Comparison of ENCODE assay signal across 22 mouse cellular contexts in the genomic region with DNA sequence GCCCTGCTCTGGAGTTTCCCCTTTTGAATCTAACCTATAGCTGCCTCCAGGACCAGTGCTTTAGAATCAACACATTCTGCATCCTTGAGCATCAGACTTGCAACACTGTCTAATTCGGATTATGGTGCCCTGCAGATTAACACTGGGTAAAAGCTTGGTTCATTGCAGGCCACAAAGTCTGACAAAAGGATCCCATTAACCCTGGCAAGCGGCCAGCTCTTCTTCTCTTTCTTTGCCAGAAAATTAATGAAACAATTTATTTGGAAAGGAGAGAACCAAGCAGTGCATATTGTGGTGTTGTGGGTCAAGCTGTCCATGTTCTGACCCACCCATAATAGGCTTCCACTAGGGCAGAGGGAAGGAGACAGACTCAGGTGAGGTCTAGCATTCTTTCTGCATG. TPM values are rescaled to one million over a fixed set of nuclear protein-coding genes. Genes with fewer than 3 reads are reported as not detected.
DNase-seq lines count a peak whose midpoint lies in the region; ATAC-seq and TF ChIP-seq lines count a peak whose summit lies in the region.
"Had no signal": no experiment of that assay in that cellular context is flagged by ENCODE, and none has a peak within 500 bp of the region (broad histone marks: within the 10 kb centered on the region; RNA-seq: fewer than 3 reads in every experiment).

No protein-coding gene starts in this region.

- DNase-seq in heart, adult 11 months = peak; percentile 50
- no peak for DNase-seq in heart, postnatal 14 days
- DNase-seq in midbrain, postnatal 0 days (ENCODE audit: low spot score) = peak; percentile 64
- no peak for DNase-seq in midbrain, embryonic 14.5 days
- peak; percentile 73 to 80 for DNase-seq in cerebellum, adult 2 months
- DNase-seq in cerebellum, postnatal 36 days = peak; percentile 68 to 77
- DNase-seq in urinary bladder, postnatal 25 days (ENCODE audit: low spot score) = no peak
- DNase-seq: adrenal gland, postnatal 10 days; gastrocnemius, postnatal 25 days; kidney, adult 18-20 months; lung, adult 2 months; thymus, postnatal 36 days had no signal

- intact Hi-C loops in heart, postnatal 14 days (cut with DNase I) = no loop called here

- no peak overlapping the region for H3K27ac ChIP-seq in midbrain, postnatal 0 days (ENCODE audit: low read depth, low read length)
- H3K27ac ChIP-seq in midbrain, embryonic 14.5 days (replicated peaks; ENCODE audit: low read depth, low read length) = no peak overlapping the region
- H3K27ac ChIP-seq in cerebellum, adult 2 months (ENCODE audit: insufficient read depth, low read length) = peak overlapping the region; percentile 52
- H3K27ac ChIP-seq in liver, embryonic 12.5 days = no peak overlapping the region
- H3K27ac ChIP-seq: embryonic facial prominence, embryonic 12.5 days; hindbrain, embryonic 10.5 days; kidney, postnatal 0 days; left cerebral cortex, adult 2 months; limb, embryonic 10.5 days; macrophage; midbrain, embryonic 13.5 days had no signal

- TF ChIP-seq CTCF in midbrain, postnatal 0 days (IDR thresholded peaks at IDR 0.05) = no peak
- TF ChIP-seq CTCF in cerebellum, adult 2 months (IDR thresholded peaks at IDR 0.05; ENCODE audit: borderline replicate concordance, insufficient read depth, low read depth, low read length) = no peak

- 0 out of 2 replicates have a peak, but pooled peaks cover 2% of the 10 kb centered on the region for H3K4me1 ChIP-seq in midbrain, postnatal 0 days (ENCODE audit: insufficient read depth, low read length)
- no peaks in the 10 kb centered on the region for H3K4me1 ChIP-seq in midbrain, embryonic 14.5 days (ENCODE audit: control insufficient read depth, insufficient read depth, low read length)
- H3K4me1 ChIP-seq in cerebellum, adult 2 months (ENCODE audit: control insufficient read depth, insufficient read depth, low read length) = peaks cover 31% of the 10 kb centered on the region
- H3K4me1 ChIP-seq in liver, embryonic 12.5 days = no peaks in the 10 kb centered on the region
- H3K4me1 ChIP-seq: embryonic facial prominence, embryonic 12.5 days; limb, embryonic 10.5 days had no signal

- H3K4me3 ChIP-seq in midbrain, postnatal 0 days (ENCODE audit: low read depth, low read length) = no peak overlapping the region
- H3K4me3 ChIP-seq in midbrain, embryonic 14.5 days (replicated peaks; ENCODE audit: low read depth, low read length) = no peak overlapping the region
- H3K4me3 ChIP-seq in cerebellum, adult 2 months (replicated peaks; ENCODE audit: insufficient read depth, low read depth, low read length) = no peak overlapping the region
- H3K4me3 ChIP-seq in liver, embryonic 12.5 days = no peak overlapping the region
- H3K4me3 ChIP-seq: embryonic facial prominence, embryonic 12.5 days; hindbrain, embryonic 10.5 days; left cerebral cortex, adult 2 months; limb, embryonic 10.5 days; midbrain, embryonic 13.5 days had no signal

- 68% methylated on average over 2 of the region's 2 CpGs for WGBS in midbrain, postnatal 0 days
- 79% methylated on average over 2 of the region's 2 CpGs for WGBS in midbrain, embryonic 14.5 days
- WGBS in cerebellum, adult 2 months = 23% methylated on average over 2 of the region's 2 CpGs
- WGBS in liver, embryonic 12.5 days (ENCODE audit: insufficient replicate concordance) = 48% methylated on average over 2 of the region's 2 CpGs

- no peak overlapping the region for H3K4me2 ChIP-seq in midbrain, postnatal 0 days (ENCODE audit: low read depth, low read length, poor library complexity, severe bottlenecking)
- H3K4me2 ChIP-seq in midbrain, embryonic 14.5 days (ENCODE audit: low read length) = no peak overlapping the region
- no peak overlapping the region for H3K4me2 ChIP-seq in liver, embryonic 12.5 days
- H3K4me2 ChIP-seq: embryonic facial prominence, embryonic 12.5 days; midbrain, embryonic 13.5 days had no signal

- H3K27me3 ChIP-seq in midbrain, postnatal 0 days (ENCODE audit: insufficient read depth, low read length) = no peaks in the 10 kb centered on the region
- H3K27me3 ChIP-seq in midbrain, embryonic 14.5 days (ENCODE audit: control insufficient read depth, insufficient read depth, low read length) = no peaks in the 10 kb centered on the region
- no peaks in the 10 kb centered on the region for H3K27me3 ChIP-seq in cerebellum, adult 2 months (ENCODE audit: control insufficient read depth, insufficient read depth, low read length)
- no peaks in the 10 kb centered on the region for H3K27me3 ChIP-seq in liver, embryonic 12.5 days (replicated peaks)
- H3K27me3 ChIP-seq: embryonic facial prominence, embryonic 12.5 days; midbrain, embryonic 13.5 days had no signal

- H3K36me3 ChIP-seq in midbrain, postnatal 0 days (ENCODE audit: insufficient read depth, low read length) = no peaks in the 10 kb centered on the region
- no peaks in the 10 kb centered on the region for H3K36me3 ChIP-seq in midbrain, embryonic 14.5 days (ENCODE audit: control insufficient read depth, insufficient read depth, low read length)
- no peaks in the 10 kb centered on the region for H3K36me3 ChIP-seq in liver, embryonic 12.5 days
- H3K36me3 ChIP-seq: embryonic facial prominence, embryonic 12.5 days; hindbrain, embryonic 10.5 days; limb, embryonic 10.5 days; midbrain, embryonic 13.5 days had no signal

- H3K9ac ChIP-seq in midbrain, postnatal 0 days (replicated peaks; ENCODE audit: low read length, poor library complexity, severe bottlenecking) = no peak overlapping the region
- H3K9ac ChIP-seq in midbrain, embryonic 14.5 days (replicated peaks; ENCODE audit: low read length) = no peak overlapping the region
- H3K9ac ChIP-seq in liver, embryonic 12.5 days = no peak overlapping the region
- H3K9ac ChIP-seq: embryonic facial prominence, embryonic 12.5 days; midbrain, embryonic 13.5 days had no signal

- TF ChIP-seq POLR2A in cerebellum, adult 2 months (IDR thresholded peaks at IDR 0.05; ENCODE audit: borderline replicate concordance, insufficient read depth, low read length) = no peak

- ATAC-seq in midbrain, postnatal 0 days (ENCODE audit: low FRiP score) = no peak
- no peak for ATAC-seq in midbrain, embryonic 14.5 days (ENCODE audit: low FRiP score, low TSS enrichment)
- no peak for ATAC-seq in liver, embryonic 12.5 days
- ATAC-seq: activated CD4-positive, CD25-positive, alpha-beta regulatory T cell, adult 4 months; forebrain, embryonic 14.5 days; midbrain, embryonic 13.5 days had no signal

- no peaks in the 10 kb centered on the region for H3K9me3 ChIP-seq in midbrain, postnatal 0 days (ENCODE audit: low read length)
- no peaks in the 10 kb centered on the region for H3K9me3 ChIP-seq in midbrain, embryonic 14.5 days (ENCODE audit: control insufficient read depth, low read length)
- H3K9me3 ChIP-seq in liver, embryonic 12.5 days (replicated peaks) = no peaks in the 10 kb centered on the region
- H3K9me3 ChIP-seq: embryonic facial prominence, embryonic 12.5 days; hindbrain, embryonic 10.5 days; limb, embryonic 10.5 days; midbrain, embryonic 13.5 days had no signal

RNA-seq across cellular contexts. Expression of gene Spon1, which starts 58.2 kb away (rescaled TPM):
- total RNA-seq in heart, postnatal 14 days (2021) = 10 to 100 TPM in 1 of 2 experiments, 1 to 10 TPM in 1; 9.0 to 13.1 TPM
- 32.9 and 35.7 TPM in 2 replicates for total RNA-seq in midbrain, postnatal 0 days (2014; rRNA removed)
- 39.5 and 40.2 TPM in 2 replicates for polyA plus RNA-seq in midbrain, postnatal 0 days (2015; fragmentation: Nextera tagmentation; extraction: Ambion mirVana)
- polyA plus RNA-seq in midbrain, embryonic 14.5 days (2014; fragmentation: Nextera tagmentation; extraction: Ambion mirVana) = 35.9 and 39.6 TPM in 2 replicates
- 38.2 and 38.7 TPM in 2 replicates for polyA plus RNA-seq in cerebellum, adult 2 months (2012; rRNA removed)
- polyA plus RNA-seq in liver, embryonic 12.5 days (2016; fragmentation: Nextera tagmentation; extraction: Ambion mirVana) = 1.8 and 1.9 TPM in 2 replicates
- polyA plus RNA-seq: macrophage had no signal

Comparison
In these comparisons a context has a peak if more than half of its experiments do, and no peak if none do; other contexts are left out.
1. DNase-seq: peak in heart, adult 11 months (single experiment), midbrain, postnatal 0 days (single experiment), cerebellum, adult 2 months (2 of 2) and cerebellum, postnatal 36 days (2 of 2); none in heart, postnatal 14 days (0 of 2), midbrain, embryonic 14.5 days (single experiment) and urinary bladder, postnatal 25 days (single experiment).
2. RNA of gene Spon1, which starts 58.2 kb away (polyA plus RNA-seq): 35.9 to 39.6 TPM in midbrain, embryonic 14.5 days, 39.5 to 40.2 TPM in midbrain, postnatal 0 days and 38.2 to 38.7 TPM in cerebellum, adult 2 months; 1.8 to 1.9 TPM in liver, embryonic 12.5 days; every median in the first group is over 10 times any median in the second.